Mouse (Mus musculus) lung, postnatal 36 days (tissue): ENCODE data around the gene Ubash3b.
A peak's percentile ranks its signal among the peaks of the same experiment; 100 is the strongest.

Experiments
- DNase-seq: peaks from one replicate; pipeline ENCODE4 v3.0.0; 2022; ENCODE audit warnings: mixed read lengths

The Ubash3b gene

GRCm38 (mm10) chr9:41130563-41130962, 30.9 kb downstream of the Ubash3b start:
- DNase-seq = peak; percentile 39

DNA sequence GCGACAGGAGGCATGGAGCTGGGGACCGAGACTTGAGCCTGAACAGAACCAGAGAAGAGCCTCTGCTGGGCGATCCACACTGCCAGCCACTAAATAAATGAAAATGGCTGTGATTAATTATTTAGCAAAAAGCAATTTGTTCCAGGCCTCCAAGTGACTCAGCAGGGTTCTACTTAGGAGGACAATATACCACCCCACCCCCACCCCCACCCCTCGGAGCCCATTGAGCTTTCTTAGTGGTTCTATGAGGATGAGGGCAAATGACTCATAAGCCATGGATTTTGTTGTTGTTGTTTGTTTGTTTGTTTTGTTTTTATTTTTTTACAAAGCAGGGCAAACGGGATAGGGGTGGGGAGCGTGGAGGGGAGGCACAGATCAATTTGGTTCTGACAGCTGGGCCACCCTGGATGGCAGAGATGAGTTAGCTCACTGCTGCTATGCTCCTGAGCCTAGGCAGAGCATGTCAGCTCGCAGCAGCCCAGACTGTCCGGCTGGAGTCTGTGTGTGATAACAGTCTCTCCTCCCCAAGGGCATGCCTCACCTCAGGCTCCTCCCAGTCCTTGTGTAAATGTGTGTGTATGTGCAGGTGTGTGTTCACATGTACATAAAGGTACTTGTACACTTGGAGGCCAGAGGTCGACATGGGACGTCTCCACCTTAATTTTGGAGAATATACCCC, 31.6 kb downstream of the Ubash3b start:
- no peak for DNase-seq

GRCm38 (mm10) chr9:41129273-41129672, 32.2 kb downstream of the Ubash3b start:
- DNase-seq = peak; percentile 40

GRCm38 (mm10) chr9:41126723-41127122, 34.8 kb downstream of the Ubash3b start:
- DNase-seq = no peak

- no peak for DNase-seq
Measured at GRCm38 (mm10) chr9:41124305-41124704, 37.2 kb downstream of the Ubash3b start.

DNA sequence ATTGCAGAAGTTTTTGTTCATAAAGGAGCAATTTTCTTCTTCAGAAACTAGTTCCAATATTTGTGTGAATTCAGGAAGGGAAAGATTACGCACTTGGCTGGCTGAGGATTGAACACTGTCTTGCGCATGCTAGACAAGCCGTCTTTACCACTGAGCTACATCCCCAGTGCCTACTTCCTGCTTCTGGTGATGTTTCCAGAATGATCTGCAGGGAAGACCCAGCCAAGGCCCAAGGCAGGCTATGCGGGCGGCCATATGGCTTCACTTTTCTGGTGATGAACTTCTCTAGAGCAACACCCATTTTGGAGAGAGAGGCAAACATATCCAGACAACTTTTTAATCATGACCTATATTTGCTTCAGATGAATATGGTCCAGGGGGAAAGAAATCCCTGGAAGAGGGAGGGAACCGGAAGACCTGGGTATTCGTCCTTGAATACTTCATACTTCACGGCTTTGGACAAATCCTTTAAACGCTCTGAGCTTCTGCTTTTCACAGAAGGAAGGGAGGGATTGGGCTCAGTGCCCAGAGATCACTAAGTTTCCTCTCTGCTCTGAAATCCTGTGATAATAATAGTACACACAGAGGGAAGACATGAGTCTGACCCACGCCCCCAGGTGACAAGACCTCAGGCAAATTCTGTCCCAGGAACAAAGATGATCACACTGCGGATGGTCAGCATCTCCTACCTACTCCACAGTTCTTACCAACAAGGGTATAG, 38.9 kb downstream of the Ubash3b start:
- DNase-seq = peak; percentile 64

DNA sequence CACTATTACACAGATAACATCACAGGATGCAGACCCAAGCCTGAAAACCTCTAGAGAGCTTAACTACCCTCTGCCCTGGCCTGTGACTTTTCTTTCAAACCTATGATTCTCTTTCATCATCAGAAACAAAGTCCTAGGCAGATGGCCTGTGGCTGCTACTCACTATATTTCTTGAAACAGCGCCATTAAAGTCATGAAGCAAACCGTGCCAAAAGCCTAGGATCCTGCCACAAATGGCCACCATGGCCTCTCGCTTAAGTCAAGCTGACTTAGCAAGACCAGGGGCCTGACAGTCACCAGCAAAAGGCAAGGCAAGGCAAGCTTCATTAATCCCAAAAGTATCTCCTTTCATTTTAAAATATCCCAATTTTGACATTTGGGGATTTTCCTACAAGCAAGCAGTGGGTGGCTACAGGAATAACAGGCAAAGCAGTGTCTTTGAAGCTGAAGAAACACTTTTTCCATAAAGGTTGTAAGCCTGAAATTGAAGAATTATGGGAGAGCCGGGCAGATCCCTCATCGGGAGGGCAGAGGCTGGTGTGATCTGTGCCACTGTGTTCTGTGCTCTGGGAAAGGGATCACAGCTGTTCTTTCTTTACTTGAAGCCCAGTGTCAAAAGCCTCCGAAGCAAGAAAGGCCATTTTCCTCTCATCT, 39.7 kb downstream of the Ubash3b start:
- DNase-seq = no peak

- DNase-seq = no peak
Measured at GRCm38 (mm10) chr9:41119958-41120357, 41.5 kb downstream of the Ubash3b start.

DNA sequence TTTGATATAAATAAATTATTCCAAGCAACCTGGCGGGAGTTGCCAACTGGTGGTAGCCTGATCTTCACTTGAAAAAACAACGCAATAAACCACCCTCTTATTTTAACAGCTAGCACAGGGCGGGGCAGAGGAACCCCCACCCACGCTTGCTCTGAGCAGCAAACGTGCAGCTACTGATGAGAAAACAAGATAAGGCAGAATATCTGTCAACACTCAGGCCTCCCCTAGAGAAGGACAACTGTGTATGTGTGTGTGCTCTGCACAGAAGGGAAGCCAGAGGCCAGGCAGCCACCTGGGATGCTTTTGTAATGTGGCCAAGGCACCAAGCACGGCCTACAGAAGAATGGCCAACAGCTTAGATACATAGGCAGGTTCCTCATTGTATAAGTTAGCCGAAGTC, 43.4 kb downstream of the Ubash3b start:
- DNase-seq = peak; percentile 55

DNA sequence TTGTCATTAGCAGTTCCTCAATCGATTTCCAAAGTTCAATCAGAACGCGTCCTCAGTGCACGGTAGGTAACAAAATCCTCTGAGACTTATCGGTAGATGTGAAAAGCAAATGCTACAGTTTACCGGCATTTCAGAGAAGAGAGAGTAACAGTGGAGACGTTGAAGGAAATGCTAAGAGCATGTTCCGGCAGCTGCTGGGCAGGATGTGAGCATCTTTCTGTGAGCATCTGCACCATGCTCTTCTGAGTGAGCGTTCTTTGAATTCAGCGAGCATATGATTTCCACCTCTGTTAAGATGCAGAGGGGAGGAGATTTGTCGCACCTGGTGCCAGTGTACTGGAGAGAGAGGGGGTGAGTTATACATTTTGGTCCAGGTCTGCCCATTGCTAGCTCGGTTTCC, 45.4 kb downstream of the Ubash3b start:
- DNase-seq = no peak

GRCm38 (mm10) chr9:41114367-41114766, 47.1 kb downstream of the Ubash3b start:
- no peak for DNase-seq

DNA sequence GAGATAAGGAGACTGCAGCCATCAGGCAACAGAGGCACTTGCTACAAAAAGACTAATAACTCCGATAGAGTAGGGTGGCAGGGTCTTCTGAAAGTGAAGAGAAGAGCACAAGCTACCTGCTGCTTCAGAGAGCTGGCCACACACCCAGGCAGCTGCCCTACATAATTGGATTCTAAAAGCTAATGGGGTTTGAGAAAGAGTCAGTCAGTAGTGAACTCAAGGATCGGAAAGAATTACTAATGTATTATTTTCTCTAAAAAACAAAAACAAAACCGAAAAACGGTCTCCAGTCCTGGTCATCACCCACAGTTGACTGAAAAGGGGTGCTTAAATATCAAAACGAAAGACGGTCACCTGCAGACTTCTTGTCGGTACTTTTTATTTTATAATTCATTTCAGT, 51.7 kb downstream of the Ubash3b start:
- DNase-seq = no peak

DNA sequence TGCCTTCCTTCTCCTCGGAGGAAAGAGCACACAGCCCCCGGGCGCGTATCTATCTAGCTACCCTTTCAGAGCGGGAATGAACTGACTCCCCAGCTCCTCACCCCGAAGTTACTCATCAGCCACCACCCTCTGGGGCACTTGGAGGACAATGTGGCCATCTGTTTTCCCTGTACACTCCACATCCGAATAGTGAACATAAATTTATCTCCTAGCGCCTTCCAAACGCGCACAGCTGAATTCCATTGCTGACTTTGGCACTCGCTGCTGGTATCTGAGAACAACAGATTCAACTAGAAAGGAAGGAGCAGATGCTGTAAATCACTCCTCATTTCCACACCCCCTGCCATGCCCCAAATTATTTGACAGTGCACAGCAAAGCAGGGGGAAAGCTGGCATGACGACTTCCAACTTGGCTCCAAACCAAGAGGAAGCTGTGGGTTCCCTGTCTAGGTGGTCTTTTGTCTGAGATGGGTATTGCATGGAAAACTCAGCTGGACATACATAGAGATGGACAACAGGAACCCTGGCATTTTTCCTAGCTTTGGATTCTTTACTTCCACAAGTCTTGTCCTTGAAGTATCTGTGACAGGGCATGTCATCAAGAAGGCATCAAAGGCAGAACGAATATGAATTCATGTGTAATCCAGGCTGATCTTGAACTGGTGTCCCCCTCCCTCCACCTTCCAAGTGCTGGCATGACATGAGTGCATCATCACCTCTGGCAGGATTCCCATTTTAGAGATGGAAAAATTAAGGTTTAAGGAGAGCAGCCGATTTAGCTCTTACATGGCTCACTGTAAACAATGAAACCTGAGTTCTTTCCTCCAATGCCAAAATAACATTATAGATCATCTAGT, 52.9 kb downstream of the Ubash3b start:
- peak; percentile 38 for DNase-seq

- DNase-seq = peak; percentile 79
Measured at GRCm38 (mm10) chr9:41105201-41105643, 56.3 kb downstream of the Ubash3b start.

GRCm38 (mm10) chr9:41103722-41104121, 57.8 kb downstream of the Ubash3b start:
- DNase-seq = no peak

DNA sequence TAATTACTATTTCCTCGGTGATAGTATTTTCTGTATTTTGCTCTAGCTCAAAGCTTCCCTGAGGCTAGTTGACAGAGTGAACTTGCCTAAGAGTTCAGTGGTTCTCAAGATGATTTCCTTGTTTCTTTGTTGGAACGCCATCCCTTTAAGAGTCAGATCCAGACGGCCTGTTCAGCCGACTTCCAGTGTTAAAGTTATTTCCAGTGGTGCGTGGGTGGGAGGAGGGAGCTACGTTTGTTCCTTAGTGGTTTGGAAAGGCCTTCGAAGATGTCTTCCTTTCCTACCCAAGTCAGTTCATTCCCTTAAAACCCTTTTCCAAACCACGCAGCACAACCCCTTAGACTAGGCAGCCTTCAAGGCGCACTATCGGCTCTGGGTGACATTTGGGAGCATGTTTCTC, 58.9 kb downstream of the Ubash3b start:
- peak; percentile 48 for DNase-seq

DNA sequence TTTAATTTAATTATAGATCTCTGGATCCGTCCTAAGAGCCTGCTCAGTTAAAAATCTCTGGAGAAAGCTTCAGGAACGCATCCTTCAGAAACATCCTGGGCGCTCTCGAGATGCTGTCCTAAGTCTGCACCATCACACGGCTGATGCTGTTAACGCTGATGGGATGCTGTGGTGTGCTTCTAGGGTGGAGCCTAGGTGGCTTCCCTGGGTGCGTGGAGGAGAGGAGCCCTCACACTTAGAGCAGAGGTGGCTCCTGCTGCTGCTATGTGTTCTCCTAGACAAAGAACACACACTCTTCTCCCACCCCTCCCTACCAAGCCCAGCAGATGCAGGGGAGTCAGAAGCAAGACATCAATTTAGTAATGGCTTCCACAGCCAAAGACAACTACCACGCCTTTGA, 61.6 kb downstream of the Ubash3b start:
- no peak for DNase-seq

DNA sequence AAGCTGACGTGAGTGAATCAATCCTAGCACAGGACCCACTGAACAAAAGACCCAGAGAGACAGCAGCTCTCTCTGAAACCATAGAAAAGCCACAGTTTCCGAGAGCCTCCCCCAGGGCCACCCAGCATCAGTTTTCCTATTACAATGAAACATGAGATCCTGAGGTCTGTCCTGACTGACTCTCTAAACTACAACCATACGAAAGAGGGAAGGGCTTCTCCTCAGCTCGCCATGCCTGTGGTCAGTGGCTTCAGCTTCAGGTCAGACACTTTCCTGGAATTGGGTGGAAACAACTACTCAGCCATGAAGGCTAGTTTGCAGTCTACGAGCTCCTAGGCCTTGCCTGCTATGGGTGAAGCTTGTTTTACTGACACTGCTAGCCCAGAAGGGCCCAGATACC, 62.4 kb downstream of the Ubash3b start:
- DNase-seq = no peak

- no peak for DNase-seq
Measured at GRCm38 (mm10) chr9:41098065-41098464, 63.4 kb downstream of the Ubash3b start.

DNA sequence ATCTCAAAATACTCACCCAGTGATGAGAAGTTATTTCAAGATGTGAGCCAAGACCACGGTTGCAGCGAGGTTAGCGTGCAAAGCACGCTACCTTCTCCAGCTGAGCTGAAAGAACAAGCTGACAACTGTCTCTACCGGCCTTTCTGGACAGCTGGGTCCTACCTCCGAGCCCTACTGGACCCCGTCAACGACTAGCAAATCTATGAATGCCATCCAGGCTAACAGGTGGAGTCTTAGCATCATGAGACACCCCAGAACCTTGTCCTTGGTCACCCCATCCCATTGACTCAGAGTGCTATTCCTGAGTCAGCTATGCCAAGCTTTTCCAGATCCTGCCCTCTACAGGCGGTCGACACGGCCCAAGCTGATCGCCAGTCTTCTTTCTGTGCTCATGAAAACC, 69.5 kb downstream of the Ubash3b start:
- no peak for DNase-seq

DNA sequence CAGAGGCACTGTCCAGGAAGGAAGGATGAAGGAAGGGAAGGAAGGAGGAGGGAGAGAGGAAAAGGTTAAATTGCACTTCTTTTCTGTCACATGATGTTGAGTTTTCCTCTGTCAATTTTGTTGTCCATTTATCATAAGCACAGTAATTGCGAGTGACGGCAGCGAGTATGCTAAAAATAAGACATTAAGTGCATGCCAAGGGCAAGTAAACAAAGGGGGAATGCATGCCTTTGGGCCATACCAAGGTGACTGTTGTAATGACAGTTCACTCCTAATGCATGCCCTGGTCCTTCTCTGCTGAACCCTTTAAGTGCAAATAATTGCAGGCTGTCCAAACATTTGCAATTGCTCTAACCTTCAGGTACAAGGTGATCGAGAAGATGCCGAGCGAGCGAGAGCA, 70.3 kb downstream of the Ubash3b start:
- DNase-seq = no peak

DNA sequence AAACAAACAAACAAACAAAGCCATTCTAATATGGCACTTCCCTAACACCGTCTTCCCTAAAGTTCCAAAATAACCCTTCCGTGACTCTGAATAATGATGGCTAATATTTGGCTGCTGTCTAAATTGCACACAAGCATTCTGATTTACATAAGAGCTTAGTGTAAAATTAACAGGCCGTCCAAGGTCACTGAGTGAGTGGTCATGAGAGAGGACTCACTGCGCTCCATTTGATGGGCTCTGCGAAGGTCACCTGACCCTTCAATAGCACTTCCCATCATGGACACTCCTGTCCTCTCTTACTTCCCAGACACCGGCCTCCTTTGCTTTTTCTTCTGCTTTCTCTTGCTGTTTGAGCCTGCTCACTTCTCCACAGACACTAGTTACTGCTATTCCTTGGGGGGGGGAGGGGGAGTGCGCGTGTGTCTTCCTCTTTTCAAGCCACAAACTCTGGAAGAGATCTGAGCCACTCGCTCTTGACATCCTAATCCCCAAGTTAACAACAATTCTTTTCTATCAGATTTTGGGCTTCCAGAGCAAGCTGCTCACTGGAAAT, 73.6 kb downstream of the Ubash3b start:
- DNase-seq = no peak
